Mouse (Mus musculus): ENCODE data around the gene Ngly1. TPM values are rescaled to one million over a fixed set of nuclear protein-coding genes. Genes with fewer than 3 reads are reported as not detected.

The Ngly1 gene
- polyA plus RNA-seq, 1 experiment from 2014 or later: 46.0 TPM

- no peak overlapping the region for H3K4me3 ChIP-seq (ENCODE audit: low read depth, low read length)
- no peaks in the 10 kb centered on the region for H3K9me3 ChIP-seq (ENCODE audit: control insufficient read depth, low read depth, low read length)
- no peak overlapping the region for H3K4me2 ChIP-seq (replicated peaks; ENCODE audit: low read depth, low read length)
- H3K36me3 ChIP-seq (ENCODE audit: control insufficient read depth, insufficient read depth, low read length): peaks cover 6% of the 10 kb centered on the region; the same call in 1 of the 2 replicates
- H3K4me1 ChIP-seq (ENCODE audit: control insufficient read depth, insufficient read depth, low read length): no peaks in the 10 kb centered on the region
- no peak for ATAC-seq (ENCODE audit: insufficient number of reproducible peaks, insufficient read depth, low FRiP score, low read depth)
- H3K27me3 ChIP-seq (ENCODE audit: control insufficient read depth, insufficient read depth, low read length): no peaks in the 10 kb centered on the region
- H3K9ac ChIP-seq (replicated peaks; ENCODE audit: low read depth, low read length): no peak overlapping the region
- no peak overlapping the region for H3K27ac ChIP-seq (ENCODE audit: low read length)
- WGBS: 91% methylated on average over 3 of the region's 3 CpGs
Observed at GRCm38 (mm10) chr14:16273677-16274076, 24.6 kb downstream of the Ngly1 start.

- Histone ChIP-seq H3K36me3 (ENCODE audit: control insufficient read depth, insufficient read depth, low read length) (peaks cover 5% of the 10 kb centered on the region; the same call in 1 of the 2 replicates), H3K27me3 (ENCODE audit: control insufficient read depth, insufficient read depth, low read length) (no peaks in the 10 kb centered on the region), H3K4me1 (ENCODE audit: control insufficient read depth, insufficient read depth, low read length) (no peaks in the 10 kb centered on the region), H3K4me2 (replicated peaks; ENCODE audit: low read depth, low read length) (no peak overlapping the region), H3K9me3 (ENCODE audit: control insufficient read depth, low read depth, low read length) (no peaks in the 10 kb centered on the region), H3K4me3 (ENCODE audit: low read depth, low read length) (no peak overlapping the region), H3K9ac (replicated peaks; ENCODE audit: low read depth, low read length) (no peak overlapping the region), H3K27ac (ENCODE audit: low read length) (no peak overlapping the region)
- WGBS: 59% methylated on average over 4 of the region's 4 CpGs
- no peak for ATAC-seq (ENCODE audit: insufficient number of reproducible peaks, insufficient read depth, low FRiP score, low read depth)
Observed at GRCm38 (mm10) chr14:16279196-16279595, 30.1 kb downstream of the Ngly1 start.

GRCm38 (mm10) chr14:16283966-16284365 lies 34.9 kb downstream of the Ngly1 start:
- 83% methylated on average over 4 of the region's 4 CpGs for WGBS
- H3K4me2 ChIP-seq (replicated peaks; ENCODE audit: low read depth, low read length): no peak overlapping the region
- no peaks in the 10 kb centered on the region for H3K4me1 ChIP-seq (ENCODE audit: control insufficient read depth, insufficient read depth, low read length)
- no peak overlapping the region for H3K9ac ChIP-seq (replicated peaks; ENCODE audit: low read depth, low read length)
- no peaks in the 10 kb centered on the region for H3K27me3 ChIP-seq (ENCODE audit: control insufficient read depth, insufficient read depth, low read length)
- H3K4me3 ChIP-seq (ENCODE audit: low read depth, low read length): no peak overlapping the region
- no peak overlapping the region for H3K27ac ChIP-seq (ENCODE audit: low read length)
- ATAC-seq (ENCODE audit: insufficient number of reproducible peaks, insufficient read depth, low FRiP score, low read depth): no peak
- H3K9me3 ChIP-seq (ENCODE audit: control insufficient read depth, low read depth, low read length): no peaks in the 10 kb centered on the region
- H3K36me3 ChIP-seq (ENCODE audit: control insufficient read depth, insufficient read depth, low read length): peaks cover 5% of the 10 kb centered on the region; the same call in 1 of the 2 replicates

GRCm38 (mm10) chr14:16292371-16292770 lies 43.3 kb downstream of the Ngly1 start:
- H3K9me3 ChIP-seq (ENCODE audit: control insufficient read depth, low read depth, low read length): no peaks in the 10 kb centered on the region
- no peak for ATAC-seq (ENCODE audit: insufficient number of reproducible peaks, insufficient read depth, low FRiP score, low read depth)
- 19% methylated on average over 1 of the region's 1 CpGs for WGBS
- no peak overlapping the region for H3K4me2 ChIP-seq (replicated peaks; ENCODE audit: low read depth, low read length)
- H3K9ac ChIP-seq (replicated peaks; ENCODE audit: low read depth, low read length): no peak overlapping the region
- H3K4me3 ChIP-seq (ENCODE audit: low read depth, low read length): no peak overlapping the region
- no peaks in the 10 kb centered on the region for H3K4me1 ChIP-seq (ENCODE audit: control insufficient read depth, insufficient read depth, low read length)
- peaks cover 3% of the 10 kb centered on the region for H3K36me3 ChIP-seq (ENCODE audit: control insufficient read depth, insufficient read depth, low read length)
- H3K27ac ChIP-seq (ENCODE audit: low read length): no peak overlapping the region
- H3K27me3 ChIP-seq (ENCODE audit: control insufficient read depth, insufficient read depth, low read length): no peaks in the 10 kb centered on the region

- Histone ChIP-seq H3K9me3 (ENCODE audit: control insufficient read depth, low read depth, low read length) (no peaks in the 10 kb centered on the region), H3K4me1 (ENCODE audit: control insufficient read depth, insufficient read depth, low read length) (no peaks in the 10 kb centered on the region), H3K4me3 (ENCODE audit: low read depth, low read length) (no peak overlapping the region), H3K27ac (ENCODE audit: low read length) (no peak overlapping the region), H3K36me3 (ENCODE audit: control insufficient read depth, insufficient read depth, low read length) (peaks cover 3% of the 10 kb centered on the region), H3K4me2 (replicated peaks; ENCODE audit: low read depth, low read length) (no peak overlapping the region), H3K27me3 (ENCODE audit: control insufficient read depth, insufficient read depth, low read length) (no peaks in the 10 kb centered on the region), H3K9ac (replicated peaks; ENCODE audit: low read depth, low read length) (no peak overlapping the region)
- no peak for ATAC-seq (ENCODE audit: insufficient number of reproducible peaks, insufficient read depth, low FRiP score, low read depth)
Observed at GRCm38 (mm10) chr14:16293015-16293414, 43.9 kb downstream of the Ngly1 start.

GRCm38 (mm10) chr14:16293921-16294320 lies 44.8 kb downstream of the Ngly1 start:
- WGBS: 69% methylated on average over 1 of the region's 1 CpGs
- Histone ChIP-seq H3K9ac (replicated peaks; ENCODE audit: low read depth, low read length) (no peak overlapping the region), H3K4me2 (replicated peaks; ENCODE audit: low read depth, low read length) (no peak overlapping the region), H3K36me3 (ENCODE audit: control insufficient read depth, insufficient read depth, low read length) (peaks cover 3% of the 10 kb centered on the region), H3K27ac (ENCODE audit: low read length) (no peak overlapping the region), H3K9me3 (ENCODE audit: control insufficient read depth, low read depth, low read length) (no peaks in the 10 kb centered on the region), H3K4me3 (ENCODE audit: low read depth, low read length) (no peak overlapping the region), H3K4me1 (ENCODE audit: control insufficient read depth, insufficient read depth, low read length) (no peaks in the 10 kb centered on the region), H3K27me3 (ENCODE audit: control insufficient read depth, insufficient read depth, low read length) (no peaks in the 10 kb centered on the region)
- ATAC-seq (ENCODE audit: insufficient number of reproducible peaks, insufficient read depth, low FRiP score, low read depth): no peak

- WGBS: 64% methylated on average over 2 of the region's 2 CpGs
- H3K36me3 ChIP-seq (ENCODE audit: control insufficient read depth, insufficient read depth, low read length): no peaks in the 10 kb centered on the region; the same call in none of the 2 replicates
- no peak for ATAC-seq (ENCODE audit: insufficient number of reproducible peaks, insufficient read depth, low FRiP score, low read depth)
- no peak overlapping the region for H3K9ac ChIP-seq (replicated peaks; ENCODE audit: low read depth, low read length)
- H3K4me2 ChIP-seq (replicated peaks; ENCODE audit: low read depth, low read length): no peak overlapping the region
- H3K27ac ChIP-seq (ENCODE audit: low read length): no peak overlapping the region
- no peak overlapping the region for H3K4me3 ChIP-seq (ENCODE audit: low read depth, low read length)
- no peaks in the 10 kb centered on the region for H3K27me3 ChIP-seq (ENCODE audit: control insufficient read depth, insufficient read depth, low read length)
- no peaks in the 10 kb centered on the region for H3K9me3 ChIP-seq (ENCODE audit: control insufficient read depth, low read depth, low read length)
- H3K4me1 ChIP-seq (ENCODE audit: control insufficient read depth, insufficient read depth, low read length): no peaks in the 10 kb centered on the region
Observed at GRCm38 (mm10) chr14:16296816-16297468, 47.9 kb downstream of the Ngly1 start.

- WGBS: 95% methylated on average over 5 of the region's 5 CpGs
- Histone ChIP-seq H3K9me3 (ENCODE audit: control insufficient read depth, low read depth, low read length) (no peaks in the 10 kb centered on the region), H3K27me3 (ENCODE audit: control insufficient read depth, insufficient read depth, low read length) (no peaks in the 10 kb centered on the region), H3K4me1 (ENCODE audit: control insufficient read depth, insufficient read depth, low read length) (no peaks in the 10 kb centered on the region), H3K27ac (ENCODE audit: low read length) (no peak overlapping the region), H3K36me3 (ENCODE audit: control insufficient read depth, insufficient read depth, low read length) (no peaks in the 10 kb centered on the region; the same call in 1 of the 2 replicates), H3K4me2 (replicated peaks; ENCODE audit: low read depth, low read length) (no peak overlapping the region), H3K4me3 (ENCODE audit: low read depth, low read length) (no peak overlapping the region), H3K9ac (replicated peaks; ENCODE audit: low read depth, low read length) (no peak overlapping the region)
- no peak for ATAC-seq (ENCODE audit: insufficient number of reproducible peaks, insufficient read depth, low FRiP score, low read depth)
Observed at GRCm38 (mm10) chr14:16301735-16302134, 52.7 kb downstream of the Ngly1 start.

- Histone ChIP-seq H3K36me3 (ENCODE audit: control insufficient read depth, insufficient read depth, low read length) (no peaks in the 10 kb centered on the region; the same call in 1 of the 2 replicates), H3K27ac (ENCODE audit: low read length) (no peak overlapping the region), H3K4me1 (ENCODE audit: control insufficient read depth, insufficient read depth, low read length) (no peaks in the 10 kb centered on the region), H3K4me3 (ENCODE audit: low read depth, low read length) (no peak overlapping the region), H3K9ac (replicated peaks; ENCODE audit: low read depth, low read length) (no peak overlapping the region), H3K27me3 (ENCODE audit: control insufficient read depth, insufficient read depth, low read length) (no peaks in the 10 kb centered on the region), H3K9me3 (ENCODE audit: control insufficient read depth, low read depth, low read length) (no peaks in the 10 kb centered on the region), H3K4me2 (replicated peaks; ENCODE audit: low read depth, low read length) (no peak overlapping the region)
- ATAC-seq (ENCODE audit: insufficient number of reproducible peaks, insufficient read depth, low FRiP score, low read depth): no peak
- WGBS: 38% methylated on average over 1 of the region's 1 CpGs
Observed at GRCm38 (mm10) chr14:16302688-16303087, 53.6 kb downstream of the Ngly1 start.
